Mouse (Mus musculus): Measurements from ENCODE around the gene Gp1ba.

The Gp1ba gene

DNA sequence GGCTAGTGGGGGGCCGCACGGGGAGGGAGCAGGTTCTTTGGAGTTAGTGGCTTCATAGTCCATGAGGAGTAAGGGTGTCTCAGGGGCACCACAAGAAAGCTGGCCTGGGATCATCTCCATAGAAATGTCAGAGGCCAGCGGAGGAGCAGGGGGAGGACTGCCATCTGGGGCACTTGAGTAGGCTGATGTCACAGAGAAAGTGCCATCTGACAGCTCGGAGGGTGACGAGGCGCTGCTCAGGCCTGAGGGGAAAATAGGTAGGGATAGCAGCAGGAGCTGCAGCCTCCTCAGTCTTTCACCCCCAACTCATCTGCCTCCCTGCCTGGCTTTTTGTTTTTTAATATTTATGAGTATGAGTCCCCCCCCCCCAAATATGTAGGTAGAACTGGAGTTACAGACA lies 35.1 kb downstream of the Gp1ba start:
- peak; percentile 36 for DNase-seq

DNA sequence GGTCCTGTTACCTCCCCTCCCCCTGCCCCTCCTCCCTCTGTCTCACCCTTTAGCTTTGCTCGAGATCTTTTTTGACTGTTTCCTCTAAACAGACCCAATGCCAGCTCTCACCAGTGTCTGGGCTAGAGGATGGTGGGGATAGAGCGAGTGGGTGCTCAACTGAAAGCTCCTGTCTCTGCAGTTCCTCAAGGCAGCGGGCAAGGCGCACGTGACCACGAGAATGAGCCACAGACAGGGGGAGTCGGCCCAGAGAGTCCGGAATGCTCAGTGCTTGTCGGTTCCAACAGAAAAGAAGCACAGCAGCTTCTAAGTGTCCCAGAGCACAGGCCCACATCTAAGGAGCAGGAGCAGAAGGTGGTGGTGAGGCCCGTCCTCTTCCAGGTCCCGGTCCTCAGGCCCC lies 35.6 kb downstream of the Gp1ba start:
- DNase-seq, result peak; percentile 38

DNA sequence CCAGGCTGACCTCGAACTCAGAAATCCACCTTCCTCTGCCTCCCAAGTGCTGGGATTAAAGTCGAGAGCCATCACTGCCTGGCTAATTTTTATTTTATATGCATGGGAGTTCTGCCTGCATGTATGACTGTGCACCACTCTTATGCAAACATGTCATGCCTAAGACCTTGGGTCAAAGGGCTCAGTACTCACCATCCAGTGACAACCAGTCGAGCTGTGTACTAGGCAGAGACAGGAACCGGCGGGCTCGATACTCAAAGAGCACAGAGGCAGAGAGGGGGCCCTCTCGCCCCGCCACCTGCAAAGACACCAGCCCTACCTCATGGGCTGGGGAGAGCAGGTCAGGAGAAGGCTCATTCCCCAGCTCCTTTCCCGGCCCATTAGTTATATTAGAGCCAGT lies 39.2 kb downstream of the Gp1ba start:
- no peak for DNase-seq

- DNase-seq, result no peak
These were observed 39.7 kb downstream of the Gp1ba start for GRCm38 (mm10) chr11:70678576-70678975.

DNA sequence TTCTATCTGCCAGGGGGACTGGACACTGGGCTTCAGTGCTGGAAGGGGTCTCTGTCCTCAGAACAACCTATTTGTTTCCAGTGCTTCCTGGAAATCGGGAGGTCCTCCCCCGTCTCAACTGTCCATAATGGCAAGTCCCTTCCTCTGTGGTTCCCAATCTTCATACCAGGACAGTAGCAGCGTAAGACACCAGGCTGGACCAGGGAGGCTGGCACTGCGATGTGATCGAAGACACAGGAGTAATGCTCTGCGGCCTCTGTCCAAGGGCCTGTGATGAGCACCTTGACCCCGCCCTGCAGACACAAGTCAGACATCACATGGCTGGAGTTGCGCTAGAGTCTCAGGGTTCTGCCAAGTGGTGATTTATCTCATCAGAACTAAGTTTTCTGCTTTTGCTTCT lies 40.4 kb downstream of the Gp1ba start:
- no peak for DNase-seq

GRCm38 (mm10) chr11:70679894-70680293 lies 41.0 kb downstream of the Gp1ba start:
- DNase-seq, result no peak

GRCm38 (mm10) chr11:70681170-70681569 lies 42.2 kb downstream of the Gp1ba start:
- no peak for DNase-seq

- no peak for DNase-seq
These were observed 43.1 kb downstream of the Gp1ba start for GRCm38 (mm10) chr11:70681897-70682581.

DNA sequence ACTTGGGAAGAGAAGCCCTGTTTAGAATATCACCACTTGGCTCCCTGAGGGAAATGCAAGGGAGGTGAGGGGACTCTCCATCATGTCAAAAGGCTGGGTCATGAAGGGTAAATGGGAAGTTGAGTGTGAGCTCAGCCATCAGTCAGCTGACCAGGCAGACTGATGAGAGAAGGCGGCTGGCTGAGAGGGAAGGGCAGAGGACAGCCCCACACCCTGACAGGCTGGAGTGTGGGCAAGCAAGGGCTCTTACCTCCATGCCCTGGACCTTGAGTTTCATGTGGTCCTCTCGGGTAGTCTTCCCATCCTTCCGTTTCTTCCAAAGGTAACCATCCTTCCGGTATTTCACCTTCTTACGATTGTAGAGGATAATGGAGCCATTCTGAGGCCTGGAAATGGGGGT lies 44.7 kb downstream of the Gp1ba start:
- no peak for DNase-seq

DNA sequence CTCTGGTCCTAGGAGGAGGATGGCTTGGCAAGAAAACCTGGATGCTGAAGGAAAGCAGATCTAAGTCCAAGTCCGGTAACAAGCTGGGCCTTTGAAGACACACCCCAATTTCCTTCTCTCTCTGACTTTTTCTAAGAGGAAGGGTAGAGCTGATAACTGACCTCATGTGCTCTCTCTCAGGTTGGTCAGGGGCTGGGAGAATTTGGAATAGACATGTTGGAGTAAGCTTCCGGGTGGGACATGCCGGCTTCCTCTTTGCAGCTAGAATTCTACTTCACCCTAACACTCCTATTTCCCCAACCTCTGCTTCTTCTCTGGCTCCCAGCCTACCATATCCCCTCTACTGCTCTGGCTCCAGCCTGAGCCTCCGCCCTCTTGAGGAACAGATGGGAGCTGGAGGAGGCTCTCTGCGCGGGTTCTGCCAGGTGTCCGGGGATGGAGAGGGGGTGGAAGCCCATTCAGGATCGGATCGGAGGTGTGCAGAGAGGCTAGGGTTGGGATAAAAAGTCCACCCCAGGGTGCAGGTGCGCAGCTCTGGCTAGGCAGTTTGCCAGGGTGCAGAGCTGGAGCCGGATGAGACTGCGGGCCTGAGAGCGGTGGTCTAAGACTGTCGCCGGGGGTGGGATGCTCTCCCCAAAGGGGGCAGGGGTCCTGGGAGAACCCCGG lies 48.1 kb downstream of the Gp1ba start:
- DNase-seq, result peak; percentile 85

DNA sequence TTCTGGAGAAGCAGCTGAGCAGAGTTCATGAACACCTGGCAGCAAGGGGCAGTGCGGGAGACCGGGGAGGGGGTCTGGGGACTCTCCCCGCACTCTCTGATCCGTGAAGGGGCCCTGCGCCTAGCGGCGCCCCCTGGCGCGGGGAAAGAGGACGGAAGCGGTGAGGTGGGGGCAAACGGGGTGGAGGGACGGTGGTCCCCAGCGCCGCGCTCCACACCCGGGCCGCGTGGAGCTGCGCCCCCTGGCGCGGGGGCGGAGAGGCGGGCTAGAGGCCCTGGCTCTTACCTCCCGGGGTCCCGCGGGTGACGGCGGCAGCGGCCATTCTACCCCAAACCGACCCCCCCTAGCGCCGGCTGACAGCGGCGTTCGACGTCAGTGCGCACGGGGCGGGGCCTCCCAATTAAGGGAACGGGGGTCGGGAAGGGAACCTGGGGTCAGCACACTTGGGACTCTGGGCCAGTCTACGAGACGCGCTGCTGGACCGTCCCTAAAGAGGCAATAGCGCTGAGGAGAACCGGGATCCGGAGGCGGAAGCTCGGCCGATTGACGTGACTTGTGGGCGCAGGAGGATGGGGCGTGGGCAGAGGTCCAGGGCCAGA lies 48.8 kb downstream of the Gp1ba start, which contains the start of gene Camta2:
Gene Camta2, minus strand, starts transcription at position 505 of the 599 bp plus-strand sequence.
- DNase-seq, result peak; percentile 89

- DNase-seq, result no peak
These were observed 49.5 kb downstream of the Gp1ba start for GRCm38 (mm10) chr11:70688372-70688771.

DNA sequence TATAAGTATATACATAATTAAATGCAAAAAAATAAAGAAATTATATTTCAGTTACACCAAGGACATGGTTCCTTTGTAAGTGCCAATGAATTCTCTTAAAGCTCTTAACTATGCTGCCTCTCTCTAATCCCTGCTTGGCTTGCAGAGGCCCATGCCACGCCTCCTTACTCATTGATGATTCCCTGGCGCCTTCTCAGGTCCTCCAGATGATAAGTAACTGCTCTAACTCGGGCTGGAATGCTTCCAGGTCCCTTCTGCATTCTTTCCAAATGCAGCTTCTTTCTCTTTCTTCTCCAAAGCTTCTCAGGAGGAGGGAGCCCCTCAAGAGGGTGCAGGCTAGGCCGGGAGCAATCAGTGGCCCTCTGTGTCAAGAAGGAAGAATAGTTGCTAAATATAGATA lies 50.7 kb downstream of the Gp1ba start:
- no peak for DNase-seq
